Mouse (Mus musculus) ES-Bruce4 (cell line): ENCODE measurements at regions not wholly inside any gene's neighbourhood (a gene's known extent, or its start where the extent isn't known, plus 50 kb on each side); places are given as distances from the start of the nearest gene placed in this dataset.

ENCODE experiments used
- H3K27ac ChIP-seq: 2 replicates; pipeline ENCODE4 v1.5.1; 2012; ENCODE audit warnings: low read length, inconsistent platforms; ENCODE audit not compliant: insufficient read depth
- H3K27me3 ChIP-seq: 2 replicates; pipeline ENCODE4 v1.6.1; 2012; ENCODE audit warnings: mild to moderate bottlenecking, low read length, inconsistent platforms; ENCODE audit not compliant: control insufficient read depth, poor library complexity, insufficient read depth, severe bottlenecking
- H3K36me3 ChIP-seq: 2 replicates; pipeline ENCODE4 v1.6.1; 2012; ENCODE audit warnings: inconsistent platforms, mild to moderate bottlenecking, low read length, moderate library complexity; ENCODE audit not compliant: control insufficient read depth, poor library complexity, insufficient read depth, severe bottlenecking
- H3K4me1 ChIP-seq: one replicate; pipeline ENCODE4 v1.8.1; 2011; ENCODE audit warnings: low read length; ENCODE audit not compliant: control insufficient read depth, insufficient read depth
- H3K4me3 ChIP-seq: 2 replicates; pipeline ENCODE4 v1.5.1; 2011; ENCODE audit warnings: low read depth, mild to moderate bottlenecking, low read length
- H3K9ac ChIP-seq: 2 replicates; pipeline ENCODE4 v1.6.1; 2012; ENCODE audit warnings: low read depth, mild to moderate bottlenecking, inconsistent platforms; ENCODE audit not compliant: poor library complexity, severe bottlenecking
- H3K9me3 ChIP-seq: replicated peaks from 2 replicates; pipeline ENCODE4 v1.6.1; 2012; ENCODE audit warnings: mild to moderate bottlenecking, low read length, inconsistent platforms; ENCODE audit not compliant: control insufficient read depth, poor library complexity, insufficient read depth, severe bottlenecking
- CTCF ChIP-seq: IDR thresholded peaks from one replicate; pipeline ENCODE4 v1.8.1; 2011; ENCODE audit warnings: low read depth, low read length
- EP300 ChIP-seq: IDR thresholded peaks from 2 replicates; pipeline ENCODE4 v1.6.1; 2011; ENCODE audit warnings: low read depth, low read length; ENCODE audit not compliant: insufficient read depth
- POLR2A ChIP-seq: IDR thresholded peaks from one replicate; pipeline ENCODE4 v1.8.1; 2011; ENCODE audit warnings: low read length; ENCODE audit not compliant: insufficient read depth

- Histone ChIP-seq H3K4me3 (no peak overlapping the region), H3K36me3 (no peaks in the 10 kb centered on the region), H3K9me3 (no peaks in the 10 kb centered on the region), H3K9ac (no peak overlapping the region), H3K27ac (no peak overlapping the region), H3K4me1 (no peaks in the 10 kb centered on the region), H3K27me3 (no peaks in the 10 kb centered on the region; the same call in 1 of the 2 replicates)
- TF ChIP-seq EP300 = no peak
- TF ChIP-seq CTCF = no peak
- TF ChIP-seq POLR2A = no peak
Measured at GRCm38 (mm10) chr4:55779581-55779980, 247.3 kb upstream of the Klf4 start.

- Histone ChIP-seq H3K9ac (no peak overlapping the region), H3K4me1 (no peaks in the 10 kb centered on the region), H3K27me3 (no peaks in the 10 kb centered on the region), H3K9me3 (no peaks in the 10 kb centered on the region), H3K4me3 (no peak overlapping the region), H3K36me3 (no peaks in the 10 kb centered on the region), H3K27ac (no peak overlapping the region)
- TF ChIP-seq EP300 (no peak), CTCF (no peak), POLR2A (no peak)
Measured at GRCm38 (mm10) chr4:55775858-55776257, 243.6 kb upstream of the Klf4 start.

DNA sequence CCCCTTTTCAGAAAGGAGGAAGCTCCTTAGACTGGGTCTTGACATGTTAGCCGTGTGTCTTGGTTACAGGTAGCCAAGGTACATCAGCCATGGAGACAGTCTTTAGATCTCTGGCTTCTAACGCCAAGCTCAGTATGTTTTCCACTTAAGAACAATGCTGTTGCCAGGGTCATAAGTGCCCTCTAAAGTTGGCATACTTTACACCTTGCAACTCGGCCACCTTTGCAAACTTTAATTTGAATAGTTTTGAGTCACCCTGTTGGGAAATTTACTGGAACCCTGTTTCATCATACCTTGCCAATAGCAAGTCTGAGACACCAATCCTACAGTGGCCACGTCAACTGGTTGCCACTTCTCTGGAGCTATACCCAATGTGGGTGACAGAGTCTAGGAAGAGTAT lies 242.3 kb upstream of the Klf4 start:
- no peaks in the 10 kb centered on the region for H3K9me3 ChIP-seq
- no peak overlapping the region for H3K9ac ChIP-seq
- H3K4me3 ChIP-seq = no peak overlapping the region
- TF ChIP-seq EP300 (no peak), CTCF (no peak), POLR2A (no peak)
- no peaks in the 10 kb centered on the region for H3K27me3 ChIP-seq
- H3K36me3 ChIP-seq = no peaks in the 10 kb centered on the region
- H3K4me1 ChIP-seq = no peaks in the 10 kb centered on the region
- no peak overlapping the region for H3K27ac ChIP-seq

GRCm38 (mm10) chr4:55769656-55770055 lies 237.4 kb upstream of the Klf4 start:
- no peak overlapping the region for H3K9ac ChIP-seq
- no peak overlapping the region for H3K27ac ChIP-seq
- TF ChIP-seq CTCF (no peak), EP300 (no peak), POLR2A (no peak)
- H3K27me3 ChIP-seq = no peaks in the 10 kb centered on the region
- H3K4me1 ChIP-seq = no peaks in the 10 kb centered on the region
- no peak overlapping the region for H3K4me3 ChIP-seq
- no peaks in the 10 kb centered on the region for H3K36me3 ChIP-seq
- H3K9me3 ChIP-seq = no peaks in the 10 kb centered on the region

GRCm38 (mm10) chr4:55768325-55768724 lies 236.1 kb upstream of the Klf4 start:
- H3K9ac ChIP-seq = no peak overlapping the region
- H3K27me3 ChIP-seq = no peaks in the 10 kb centered on the region
- H3K4me3 ChIP-seq = no peak overlapping the region
- no peak overlapping the region for H3K27ac ChIP-seq
- H3K9me3 ChIP-seq = no peaks in the 10 kb centered on the region
- no peaks in the 10 kb centered on the region for H3K4me1 ChIP-seq
- TF ChIP-seq EP300 = no peak
- TF ChIP-seq POLR2A = no peak
- TF ChIP-seq CTCF = no peak
- H3K36me3 ChIP-seq = no peaks in the 10 kb centered on the region

DNA sequence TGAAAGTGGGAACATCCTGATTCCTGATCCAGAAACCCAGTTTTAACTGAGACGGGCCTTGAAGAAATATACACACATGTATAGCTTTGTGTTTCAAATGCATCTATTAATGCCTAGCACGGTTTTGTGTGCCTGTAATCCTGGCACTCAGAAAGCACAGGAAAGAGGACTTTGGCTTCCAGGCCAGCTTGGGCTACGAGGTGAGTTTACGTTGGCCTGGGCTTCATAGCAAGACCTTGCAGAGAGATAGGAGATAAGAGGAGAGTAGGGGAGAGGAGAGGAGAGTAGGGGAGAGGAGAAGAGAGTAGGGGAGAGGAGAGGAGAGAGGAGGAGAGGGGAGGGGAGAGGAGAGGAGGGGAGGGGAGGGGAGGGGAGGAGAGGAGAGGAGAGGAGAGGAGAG lies 234.9 kb upstream of the Klf4 start:
- no peaks in the 10 kb centered on the region for H3K9me3 ChIP-seq
- no peaks in the 10 kb centered on the region for H3K27me3 ChIP-seq
- no peak overlapping the region for H3K9ac ChIP-seq
- H3K4me1 ChIP-seq = no peaks in the 10 kb centered on the region
- TF ChIP-seq EP300 (no peak), POLR2A (no peak), CTCF (no peak)
- no peak overlapping the region for H3K4me3 ChIP-seq
- H3K36me3 ChIP-seq = no peaks in the 10 kb centered on the region
- no peak overlapping the region for H3K27ac ChIP-seq
